Mouse (Mus musculus) ES-E14 (cell line): Measurements from ENCODE around the gene Stt3b.

ENCODE experiments used
- CHD2 ChIP-seq: IDR thresholded peaks from 2 replicates; pipeline ENCODE4 v1.6.1; 2014; ENCODE audit warnings: mild to moderate bottlenecking, low read depth, low read length, inconsistent platforms
- HCFC1 ChIP-seq: IDR thresholded peaks from 2 replicates; pipeline ENCODE4 v1.6.1; 2012; ENCODE audit warnings: low read length, inconsistent platforms, borderline replicate concordance; ENCODE audit not compliant: insufficient read depth
- MAFK ChIP-seq: IDR thresholded peaks from 2 replicates; pipeline ENCODE4 v1.6.1; 2014; ENCODE audit warnings: mild to moderate bottlenecking, low read depth, low read length, inconsistent platforms; ENCODE audit not compliant: insufficient read depth
- ZC3H11A ChIP-seq: IDR thresholded peaks from 2 replicates; pipeline ENCODE4 v1.6.1; 2012; ENCODE audit warnings: low read depth, mild to moderate bottlenecking, inconsistent platforms, low read length, borderline replicate concordance
- ZNF384 ChIP-seq: IDR thresholded peaks from 2 replicates; pipeline ENCODE4 v1.6.1; 2012; ENCODE audit warnings: low read depth, low read length, inconsistent platforms

- TF ChIP-seq ZC3H11A (no peak), HCFC1 (no peak), ZNF384 (no peak), MAFK (no peak), CHD2 (no peak)
Measured at GRCm38 (mm10) chr9:115221265-115221664, 89.0 kb downstream of the Stt3b start.
